Mouse (Mus musculus): ENCODE measurements at regions not wholly inside any gene's neighbourhood (a gene's known extent, or its start where the extent isn't known, plus 50 kb on each side); places are given as distances from the start of the nearest gene placed in this dataset.

GRCm38 (mm10) chr9:118323796-118324195 is 154.2 kb upstream of the Eomes start:
- in situ Hi-C loops (cut with MboI, MseI) = no loop called here

- in situ Hi-C loops (cut with MboI, MseI) = no loop called here
Measured at GRCm38 (mm10) chr9:118326656-118327055, 151.4 kb upstream of the Eomes start.

- in situ Hi-C loops (cut with MboI, MseI) = no loop called here
Measured at GRCm38 (mm10) chr9:118327904-118328303, 150.1 kb upstream of the Eomes start.

- in situ Hi-C loops (cut with MboI, MseI) = no loop called here
Measured at GRCm38 (mm10) chr9:118341401-118341800, 136.6 kb upstream of the Eomes start.

GRCm38 (mm10) chr9:118354911-118355310 is 123.1 kb upstream of the Eomes start:
- in situ Hi-C loops (cut with MboI, MseI) = no loop called here

- in situ Hi-C loops (cut with MboI, MseI) = no loop called here
Measured at GRCm38 (mm10) chr9:118357406-118357805, 120.6 kb upstream of the Eomes start.

- in situ Hi-C loops (cut with MboI, MseI) = no loop called here
Measured at GRCm38 (mm10) chr9:118363929-118364328, 114.1 kb upstream of the Eomes start.

- in situ Hi-C loops (cut with MboI, MseI) = no loop called here
Measured at GRCm38 (mm10) chr9:118365431-118365830, 112.6 kb upstream of the Eomes start.

- in situ Hi-C loops (cut with MboI, MseI) = no loop called here
Measured at GRCm38 (mm10) chr9:118367314-118367713, 110.7 kb upstream of the Eomes start.

GRCm38 (mm10) chr9:118370581-118370980 is 107.4 kb upstream of the Eomes start:
- in situ Hi-C loops (cut with MboI, MseI) = loop anchor here (5.0 kb wide), 1 partner anchor 63 kb away; no protein-coding TSS in a partner anchor

GRCm38 (mm10) chr9:118374680-118375079 is 103.3 kb upstream of the Eomes start:
- in situ Hi-C loops (cut with MboI, MseI) = loop anchor here (5.0 kb wide), 1 partner anchor 67 kb away; no protein-coding TSS in a partner anchor

- in situ Hi-C loops (cut with MboI, MseI) = no loop called here
Measured at GRCm38 (mm10) chr9:118379055-118379454, 99.0 kb upstream of the Eomes start.

GRCm38 (mm10) chr9:118382532-118382931 is 95.5 kb upstream of the Eomes start:
- in situ Hi-C loops (cut with MboI, MseI) = no loop called here

- in situ Hi-C loops (cut with MboI, MseI) = no loop called here
Measured at GRCm38 (mm10) chr9:118384610-118385009, 93.4 kb upstream of the Eomes start.

- in situ Hi-C loops (cut with MboI, MseI) = no loop called here
Measured at GRCm38 (mm10) chr9:118387631-118388030, 90.4 kb upstream of the Eomes start.

GRCm38 (mm10) chr9:118389481-118390334 is 88.3 kb upstream of the Eomes start:
- in situ Hi-C loops (cut with MboI, MseI) = no loop called here

GRCm38 (mm10) chr9:118390679-118391078 is 87.3 kb upstream of the Eomes start:
- in situ Hi-C loops (cut with MboI, MseI) = no loop called here

- in situ Hi-C loops (cut with MboI, MseI) = no loop called here
Measured at GRCm38 (mm10) chr9:118391715-118392114, 86.3 kb upstream of the Eomes start.

GRCm38 (mm10) chr9:118392796-118393195 is 85.2 kb upstream of the Eomes start:
- in situ Hi-C loops (cut with MboI, MseI) = no loop called here

GRCm38 (mm10) chr9:118393567-118393966 is 84.4 kb upstream of the Eomes start:
- in situ Hi-C loops (cut with MboI, MseI) = no loop called here

- in situ Hi-C loops (cut with MboI, MseI) = no loop called here
Measured at GRCm38 (mm10) chr9:118396425-118397053, 81.5 kb upstream of the Eomes start.

- in situ Hi-C loops (cut with MboI, MseI) = no loop called here
Measured at GRCm38 (mm10) chr9:118400520-118400919, 77.5 kb upstream of the Eomes start.

GRCm38 (mm10) chr9:118401170-118401569 is 76.8 kb upstream of the Eomes start:
- in situ Hi-C loops (cut with MboI, MseI) = no loop called here
